Mouse (Mus musculus) effector memory CD4-positive, alpha-beta T cell, adult 5 months (primary cell): ENCODE measurements around the gene Ttc9. TPM values are rescaled to one million over a fixed set of nuclear protein-coding genes. Genes with fewer than 3 reads are reported as not detected.

Experiments used
- polyA plus RNA-seq: library from polyadenylated mRNA; unstranded; fragments of 100-300 nt; shearing (Covaris generic); gene quantifications from one replicate; pipeline ENCODE4 v1.2.1, GENCODE M21; 2017

Ttc9 gene
- polyA plus RNA-seq, result not detected

GRCm38 (mm10) chr12:81630915-81631660 lies at the start of gene Ttc9:
Gene Ttc9, plus strand, starts transcription at chr12:81631249.

GRCm38 (mm10) chr12:81594902-81595671 lies 36.0 kb upstream of the Ttc9 start, which contains the start of gene Med6:
Gene Med6, minus strand, starts transcription at chr12:81595008.

Other genes starting within 250 kb of the Ttc9 start
- gene Adam4, start 209.3 kb upstream of the Ttc9 start, polyA plus RNA-seq, result not detected
- gene Cox16, start 146.1 kb upstream of the Ttc9 start, polyA plus RNA-seq, result 198 TPM
- 12.1 TPM for gene Gm20498, start 98.3 kb upstream of the Ttc9 start, polyA plus RNA-seq
- gene Synj2bp, start 98.3 kb upstream of the Ttc9 start, polyA plus RNA-seq, result 35.4 TPM
- 0.25 TPM for gene Adam21, start 62.8 kb upstream of the Ttc9 start, polyA plus RNA-seq
- gene Med6, start 36.2 kb upstream of the Ttc9 start, polyA plus RNA-seq, result 24.8 TPM
- gene Map3k9, start 149.9 kb downstream of the Ttc9 start, polyA plus RNA-seq, result 5.9 TPM
- gene Pcnx, start 228.8 kb downstream of the Ttc9 start, polyA plus RNA-seq, result 10.1 TPM